Mouse (Mus musculus) WW6 (cell line): ENCODE data around the gene Slc38a10.
A peak's percentile ranks its signal among the peaks of the same experiment; 100 is the strongest.

ENCODE experiments used
- DNase-seq: peaks from one replicate; pipeline ENCODE4 v3.0.0-alpha.2; 2013; ENCODE audit warnings: low read depth, low spot score

The Slc38a10 gene

DNA sequence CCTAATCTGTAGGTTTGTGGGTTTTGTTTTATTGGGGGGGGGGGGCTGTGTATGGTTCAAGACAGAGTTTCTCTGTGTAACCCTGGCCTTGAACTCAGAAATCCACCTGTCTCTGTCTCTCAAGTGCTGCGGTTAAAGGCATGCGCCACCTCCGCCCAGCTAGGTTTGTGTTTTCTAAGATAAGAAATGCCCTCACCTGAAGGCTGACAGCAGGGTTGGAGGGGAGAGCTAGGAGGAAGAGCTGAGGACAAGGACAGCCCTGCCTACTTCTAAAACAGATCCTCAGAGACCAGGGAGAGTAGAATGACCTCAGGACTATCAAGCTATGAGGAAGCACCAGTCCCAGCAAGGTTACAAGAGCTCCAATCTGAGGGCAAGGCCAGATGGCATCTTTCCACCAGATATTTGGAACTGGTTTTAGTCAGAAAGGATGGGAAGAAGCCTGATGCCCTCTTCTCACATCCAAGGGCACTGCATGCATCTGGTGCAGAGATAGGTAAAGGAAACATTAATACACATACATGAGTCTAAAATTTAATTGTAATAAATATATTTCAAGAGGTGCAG lies 47.6 kb downstream of the Slc38a10 start:
- no peak for DNase-seq

DNA sequence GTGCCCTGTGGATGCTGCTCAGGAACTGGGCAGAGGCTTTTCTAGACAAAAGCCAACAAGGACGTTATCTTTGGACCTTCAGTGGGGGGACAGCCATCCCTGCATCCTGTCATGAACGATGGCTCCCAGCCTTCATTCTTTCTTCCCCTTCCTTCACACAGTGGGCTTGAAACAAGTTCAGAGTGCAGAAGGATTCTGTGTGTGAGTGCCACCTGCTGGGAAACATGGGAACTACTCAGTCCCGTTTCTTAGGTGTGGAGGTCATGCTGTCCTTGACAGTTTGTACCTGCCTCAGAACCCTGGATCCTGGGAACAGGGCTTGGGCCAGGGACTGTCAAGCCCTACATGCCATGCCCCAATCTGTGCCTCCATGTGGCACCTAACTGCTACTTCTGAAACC lies 50.1 kb downstream of the Slc38a10 start:
- DNase-seq = peak; percentile 86

DNA sequence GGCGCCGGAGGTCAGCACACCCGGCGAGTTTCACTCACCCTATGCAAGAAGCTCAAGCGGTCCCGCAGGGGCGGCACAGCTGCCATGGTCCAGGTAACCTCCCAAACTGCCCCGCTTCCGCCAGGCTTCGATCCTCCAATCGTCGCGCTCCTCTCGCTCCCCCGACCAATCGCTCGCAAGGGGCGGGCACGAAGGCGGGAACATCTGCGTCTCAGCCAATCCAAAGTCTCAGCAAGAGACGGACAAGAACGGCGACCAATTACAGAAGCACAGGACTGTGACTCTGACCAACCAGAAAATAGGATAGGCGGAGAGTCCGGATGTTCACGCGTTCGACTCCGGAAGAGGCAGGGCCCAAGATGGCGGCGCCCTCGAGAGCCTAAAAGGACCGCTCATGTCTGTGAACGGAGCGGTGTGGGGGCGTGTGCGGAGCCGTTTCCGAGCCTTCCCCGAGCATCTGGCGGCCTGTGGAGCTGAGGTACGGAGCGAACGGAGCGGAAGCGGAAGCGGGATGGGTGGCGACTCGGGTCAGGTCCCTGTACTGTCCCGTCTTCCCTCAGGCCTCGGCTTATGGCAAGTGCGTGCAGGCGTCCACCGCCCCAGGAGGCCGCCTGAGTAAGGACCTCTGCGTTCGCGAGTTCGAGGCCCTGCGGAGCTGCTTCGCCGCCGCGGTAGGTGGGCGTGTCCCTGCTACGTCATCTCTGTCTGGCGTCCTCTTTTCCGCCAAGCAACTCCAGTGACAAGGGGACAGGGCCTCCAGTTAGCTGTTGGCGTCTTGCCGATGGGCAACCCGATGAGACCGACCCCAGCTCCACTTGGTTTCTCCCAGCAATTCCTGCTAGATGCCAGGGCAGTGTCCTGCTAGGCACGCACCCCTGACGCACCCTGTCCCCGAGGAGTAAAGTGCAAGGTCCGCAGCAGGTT lies 52.3 kb downstream of the Slc38a10 start, which contains the start of the genes Tepsin and Ndufaf8:
TSS of gene Tepsin (minus strand) at position 144 of the 924 bp plus-strand sequence.
TSS of gene Ndufaf8 (plus strand) at position 341 of the 924 bp plus-strand sequence.
- peak; percentile 99 for DNase-seq

DNA sequence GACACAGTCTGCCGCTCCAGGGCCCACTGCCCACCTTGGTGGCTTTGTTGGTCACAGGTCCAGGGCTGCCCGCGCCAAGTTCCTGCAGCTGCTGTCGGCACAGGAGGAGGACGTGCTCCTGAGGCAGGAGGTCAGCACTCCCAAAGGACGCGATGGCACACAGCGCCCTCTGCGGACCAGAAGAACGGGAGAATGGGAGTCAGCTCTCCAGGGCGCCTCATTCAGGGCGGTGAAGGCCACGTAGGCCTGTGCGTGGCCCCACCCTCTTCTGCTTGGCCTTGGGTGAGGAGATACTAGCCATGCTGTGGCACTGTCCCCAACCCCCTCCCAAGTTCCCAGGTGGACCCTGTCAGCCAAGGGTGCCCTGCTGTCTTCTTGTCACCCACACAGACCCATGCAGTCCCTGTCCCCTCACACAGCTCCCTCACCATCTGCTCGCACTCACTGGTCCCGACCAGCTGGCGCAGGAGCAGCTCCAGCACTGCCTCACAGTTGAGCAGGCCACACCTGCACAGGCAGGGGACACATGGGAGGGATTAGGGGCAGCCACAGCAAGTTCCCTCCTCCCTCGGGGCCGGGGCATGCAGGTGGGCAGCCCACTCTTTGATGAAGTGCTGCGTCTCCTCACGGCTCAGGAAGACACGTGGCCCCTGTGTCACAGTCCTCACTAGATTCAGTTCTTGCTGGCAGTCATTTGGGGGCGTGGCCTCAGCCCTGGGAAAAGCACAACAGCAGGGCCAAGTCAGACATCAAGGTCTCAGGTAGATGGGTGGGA lies 58.1 kb downstream of the Slc38a10 start:
- DNase-seq = no peak

DNA sequence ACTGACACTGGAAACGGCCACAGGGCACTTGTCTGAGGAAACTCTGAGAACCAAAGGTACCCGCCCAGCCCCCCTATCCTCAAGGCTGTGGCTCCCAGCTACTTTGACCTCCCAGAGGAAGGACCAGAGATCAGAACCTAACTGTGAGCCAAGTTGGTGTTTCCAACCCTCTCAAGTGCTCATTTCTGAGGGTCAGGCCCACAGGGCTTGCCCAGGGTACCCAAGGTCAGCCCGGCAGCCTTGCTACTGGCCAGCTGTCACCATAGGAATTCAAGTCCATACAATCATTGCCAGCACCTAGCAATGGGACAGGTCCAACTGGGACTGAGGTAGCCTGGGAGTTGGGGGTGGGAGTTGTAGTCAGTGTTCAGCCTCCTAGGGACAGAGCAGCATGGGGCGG lies 60.5 kb downstream of the Slc38a10 start:
- DNase-seq = no peak

DNA sequence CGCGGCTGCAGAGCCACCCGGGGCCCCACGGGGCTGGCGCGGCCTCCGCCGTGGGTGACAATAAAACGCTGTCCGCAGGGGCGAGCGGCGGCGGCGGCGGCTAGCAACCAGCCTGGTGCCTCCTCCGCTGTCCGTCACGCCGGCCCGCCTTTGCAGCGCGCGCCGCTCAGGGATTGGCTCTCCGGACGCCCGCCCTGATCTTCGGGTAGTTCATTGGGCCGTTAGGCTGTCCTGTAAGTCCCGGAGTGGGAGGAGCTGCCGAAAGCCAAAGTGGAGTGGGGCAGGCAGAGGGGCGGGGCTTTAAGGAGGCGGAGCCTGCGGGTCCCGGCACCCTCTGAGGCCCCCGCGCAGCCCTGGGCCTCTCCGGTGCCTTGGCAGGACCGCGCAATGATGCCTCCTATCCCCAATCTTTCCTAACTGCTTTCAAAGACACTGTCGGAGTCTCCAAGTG lies 64.4 kb downstream of the Slc38a10 start, which contains the start of gene Cep131:
TSS of gene Cep131 (minus strand) at position 126 of the 451 bp plus-strand sequence.
- peak; percentile 95 for DNase-seq

DNA sequence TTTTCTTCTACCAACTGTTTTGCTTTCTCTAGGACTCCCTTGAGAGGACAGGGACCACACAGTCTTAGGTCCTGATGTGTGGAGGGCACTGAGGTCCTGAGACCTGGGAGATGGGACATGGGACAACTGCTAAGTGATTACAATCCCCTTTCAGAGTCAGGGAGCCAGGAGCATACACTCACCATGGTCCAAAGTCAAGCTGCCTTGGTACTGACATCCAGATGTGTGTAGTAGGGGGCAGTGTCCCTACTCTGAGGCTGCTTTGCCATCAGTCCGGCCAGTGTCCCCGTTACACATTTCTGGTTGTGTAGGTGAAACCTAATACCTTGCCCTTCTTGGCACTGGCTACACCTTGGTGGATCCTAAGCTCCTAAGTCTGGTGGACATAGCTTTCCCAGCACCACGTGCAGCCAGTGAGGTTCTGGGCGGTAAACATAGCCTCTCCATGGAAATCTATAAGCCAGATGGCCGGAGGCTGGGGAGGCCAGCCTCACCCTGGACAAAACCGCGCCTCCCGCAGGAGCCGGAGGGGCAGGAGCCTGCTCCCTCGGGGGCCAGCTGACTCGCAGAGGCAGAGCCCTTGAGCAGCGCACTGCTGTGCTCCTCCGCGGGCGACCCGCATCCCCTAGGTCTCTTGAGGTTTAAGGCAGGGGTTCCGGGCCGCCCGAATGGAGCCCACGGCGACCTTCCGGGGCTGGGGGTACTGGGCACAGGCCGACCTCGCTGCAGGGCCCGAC lies 65.1 kb downstream of the Slc38a10 start:
- no peak for DNase-seq

DNA sequence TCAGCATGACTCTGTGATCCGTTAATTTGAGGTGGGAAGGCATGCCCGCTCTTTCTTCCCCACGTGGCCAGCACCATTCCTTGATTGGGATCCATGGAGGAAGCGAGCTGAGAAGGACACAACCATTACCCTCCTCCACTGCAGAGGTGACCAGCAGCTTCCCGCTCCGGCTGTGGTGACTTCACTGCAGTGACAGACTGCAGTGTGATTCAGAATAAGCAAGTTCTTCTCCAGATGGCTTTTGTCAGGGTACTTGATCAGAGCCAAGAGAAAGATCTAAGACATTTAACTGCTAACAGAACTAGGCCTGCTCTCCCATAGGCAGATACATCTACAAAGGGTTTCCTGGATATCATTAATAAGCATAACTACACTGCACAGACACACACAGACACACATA lies 70.9 kb downstream of the Slc38a10 start:
- DNase-seq = no peak

DNA sequence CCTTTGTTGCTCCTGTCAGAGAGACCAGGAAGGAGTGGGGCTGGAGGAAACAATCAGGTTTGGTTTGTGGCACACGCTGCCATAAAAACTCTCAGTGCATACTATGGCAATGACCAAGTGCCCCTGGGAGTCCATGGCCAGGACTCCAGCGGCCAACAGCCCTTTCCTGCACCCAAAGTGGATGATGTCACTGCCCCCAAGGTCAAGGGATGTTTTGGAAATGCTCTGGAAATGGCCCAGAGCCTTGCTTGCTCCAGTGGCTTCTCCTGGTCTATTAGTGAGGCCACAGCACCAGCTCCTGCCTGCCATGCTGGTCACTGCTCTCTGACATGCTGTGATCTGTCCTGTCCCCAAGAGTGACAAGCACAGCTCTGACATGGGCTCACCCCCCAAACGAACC lies 75.0 kb downstream of the Slc38a10 start:
- no peak for DNase-seq

DNA sequence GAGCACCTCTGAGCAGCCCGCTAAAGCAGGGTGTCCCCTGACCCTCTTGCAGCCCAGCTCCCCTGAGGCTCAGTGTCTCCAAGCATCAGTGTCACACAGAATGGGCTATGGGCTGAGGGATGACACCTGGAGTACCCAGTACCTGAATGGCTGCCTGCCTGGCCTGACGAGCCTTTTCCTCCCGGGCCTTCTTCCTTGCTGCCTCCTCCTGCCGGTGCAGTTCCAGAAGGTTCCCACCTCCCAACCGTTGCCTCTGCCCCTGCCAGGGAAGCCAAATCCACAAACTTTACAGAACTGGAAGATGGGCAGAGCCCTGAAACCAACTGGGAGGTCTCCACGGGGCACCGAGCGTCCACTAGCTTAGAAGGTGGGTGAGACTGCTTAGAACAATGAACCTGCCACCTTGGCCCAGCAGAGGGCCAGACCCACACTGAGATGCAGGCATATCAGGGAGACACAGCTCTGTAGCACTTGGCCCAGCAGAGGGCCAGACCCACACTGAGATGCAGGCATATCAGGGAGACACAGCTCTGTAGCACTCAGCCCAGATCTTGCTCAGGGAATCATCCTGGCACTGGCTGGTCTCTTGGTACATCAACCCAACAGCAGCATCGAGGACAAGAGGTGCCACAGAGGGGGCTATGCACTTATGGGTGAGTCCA lies 78.0 kb downstream of the Slc38a10 start:
- DNase-seq = no peak

DNA sequence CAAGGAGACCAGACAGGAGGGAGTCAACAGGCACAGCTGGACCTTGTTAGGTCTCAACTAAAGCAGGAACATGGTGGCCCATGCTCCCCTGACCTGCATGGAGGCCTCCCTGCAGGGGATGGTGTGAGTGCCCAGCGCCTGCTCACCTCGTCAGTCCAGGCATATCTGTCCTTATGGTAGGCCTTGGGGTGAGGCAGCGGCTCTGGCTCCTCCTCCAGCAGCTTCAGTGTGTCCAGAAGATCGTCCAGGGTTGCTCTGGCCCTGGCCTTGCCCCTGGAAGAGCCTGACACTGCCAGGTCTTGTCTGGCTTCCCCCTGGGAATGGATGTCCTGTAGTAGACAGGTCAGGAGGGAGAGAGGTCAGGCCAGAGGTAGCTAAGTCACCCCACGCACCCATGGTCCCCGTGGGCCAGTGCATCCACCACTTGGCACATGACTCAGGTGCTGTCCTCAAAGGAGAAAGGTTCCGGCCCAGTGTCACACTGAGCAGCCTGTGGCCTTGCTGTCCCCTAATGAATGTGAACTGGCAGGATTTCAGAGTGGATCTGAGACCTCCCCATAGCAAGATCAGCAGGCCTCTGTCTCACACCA lies 79.3 kb downstream of the Slc38a10 start:
- DNase-seq = no peak

DNA sequence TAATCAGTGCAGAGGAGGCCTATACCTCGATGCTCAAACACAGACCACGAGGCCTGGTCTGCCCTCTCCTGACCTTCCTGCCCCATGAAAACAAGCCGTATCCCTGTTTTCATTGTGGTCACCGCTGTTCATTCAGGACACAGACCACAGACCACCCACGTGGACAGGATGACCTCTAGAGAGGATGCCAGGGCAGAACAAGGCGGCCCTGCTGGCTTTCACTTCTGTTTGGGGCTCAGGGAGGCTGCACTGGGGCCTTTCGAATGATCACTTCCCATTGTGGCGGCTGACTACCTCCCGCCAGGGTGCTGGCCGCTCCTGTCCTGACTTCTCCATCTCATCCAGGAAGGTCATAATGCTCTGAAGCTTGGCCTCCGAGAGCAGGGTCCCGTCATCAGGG lies 80.1 kb downstream of the Slc38a10 start:
- no peak for DNase-seq

DNA sequence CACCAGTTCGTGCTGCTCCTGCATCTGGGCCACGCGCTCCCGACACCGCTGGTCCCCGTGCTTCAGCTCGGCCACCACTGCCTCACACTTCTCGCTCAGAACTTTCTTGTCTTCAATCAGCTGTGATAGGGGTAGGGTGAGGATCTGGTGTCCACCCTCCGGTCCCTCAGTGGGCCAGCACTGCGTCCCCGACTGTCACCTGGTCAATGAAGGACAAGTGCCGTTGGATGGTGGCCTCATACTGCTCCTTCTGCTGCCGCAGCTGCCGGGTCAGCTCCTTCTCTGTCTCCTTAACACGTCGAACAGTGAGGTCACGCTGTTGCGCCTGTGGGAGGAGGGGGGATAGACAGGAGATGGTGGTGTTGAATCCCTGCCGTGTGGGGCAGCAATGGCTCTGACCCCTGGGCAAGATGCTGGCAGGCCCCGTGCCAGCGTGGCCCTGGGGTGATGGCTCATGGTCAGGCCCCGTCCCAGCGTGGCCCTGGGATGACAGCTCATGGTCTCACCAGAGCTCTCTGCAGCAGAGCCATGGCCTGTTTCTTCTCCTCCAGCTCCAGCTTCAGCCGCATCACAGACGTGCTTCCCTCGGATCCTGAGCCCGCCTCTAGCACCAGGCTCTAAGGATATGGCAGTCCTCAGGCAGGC lies 80.7 kb downstream of the Slc38a10 start:
- no peak for DNase-seq

DNA sequence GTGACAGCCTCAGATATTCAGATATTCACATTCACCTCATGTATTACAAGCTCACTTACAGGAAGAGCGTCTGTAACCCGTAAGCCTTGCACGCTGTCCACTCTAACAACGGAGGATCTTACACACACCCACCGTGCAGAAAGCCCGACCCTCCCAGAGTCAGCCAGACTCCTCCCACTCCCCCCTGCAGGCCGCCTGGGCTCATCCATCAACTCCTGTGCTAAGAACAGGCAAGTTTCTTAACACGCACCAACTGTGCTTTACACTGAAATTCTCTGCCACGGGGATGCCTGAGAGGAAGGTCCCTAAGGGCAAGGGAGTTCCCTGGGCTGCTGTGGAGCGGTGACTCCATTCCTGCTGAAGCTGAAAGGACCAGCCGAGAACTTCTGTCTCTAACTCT lies 81.9 kb downstream of the Slc38a10 start:
- no peak for DNase-seq

DNA sequence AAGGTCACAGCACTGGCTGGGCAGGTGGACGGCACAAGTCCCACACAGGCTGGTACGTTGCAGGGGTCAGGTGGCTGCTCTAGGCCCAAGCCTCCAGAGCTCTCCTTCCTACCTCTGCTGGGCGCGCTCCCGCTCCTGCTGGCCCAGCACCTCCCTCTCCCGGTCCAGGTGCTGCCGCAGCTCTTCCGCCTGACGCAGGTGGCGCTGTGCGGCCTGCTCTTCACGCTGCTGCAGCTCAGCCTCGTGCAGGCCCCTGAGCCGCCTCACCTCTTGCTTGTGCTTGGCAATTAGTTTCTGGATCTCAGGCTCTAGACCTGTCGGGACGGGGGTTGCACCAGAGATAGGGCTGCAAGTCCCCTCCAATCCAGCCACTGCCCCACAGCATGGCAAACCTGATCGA lies 83.3 kb downstream of the Slc38a10 start:
- DNase-seq = peak; percentile 57

DNA sequence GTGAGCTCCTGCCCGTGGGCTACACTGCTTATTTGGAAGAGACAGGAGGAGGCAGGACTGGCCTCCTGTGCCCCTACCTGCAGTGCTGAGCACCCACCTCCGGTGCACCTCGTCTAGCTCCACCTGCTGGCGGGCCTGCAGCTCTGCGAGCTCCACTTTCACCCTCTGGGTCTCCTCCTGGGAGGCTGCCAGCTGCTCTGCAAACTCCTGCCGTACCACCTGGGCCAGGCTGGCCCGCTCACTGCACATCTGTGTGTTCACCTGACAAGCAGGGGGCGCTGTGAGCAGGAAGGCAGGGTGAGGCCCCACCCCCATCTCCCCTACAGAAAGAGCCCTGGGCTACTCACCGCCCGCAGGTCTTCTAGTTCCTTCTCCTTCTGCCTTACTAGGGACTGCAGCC lies 85.9 kb downstream of the Slc38a10 start:
- peak; percentile 95 for DNase-seq

DNA sequence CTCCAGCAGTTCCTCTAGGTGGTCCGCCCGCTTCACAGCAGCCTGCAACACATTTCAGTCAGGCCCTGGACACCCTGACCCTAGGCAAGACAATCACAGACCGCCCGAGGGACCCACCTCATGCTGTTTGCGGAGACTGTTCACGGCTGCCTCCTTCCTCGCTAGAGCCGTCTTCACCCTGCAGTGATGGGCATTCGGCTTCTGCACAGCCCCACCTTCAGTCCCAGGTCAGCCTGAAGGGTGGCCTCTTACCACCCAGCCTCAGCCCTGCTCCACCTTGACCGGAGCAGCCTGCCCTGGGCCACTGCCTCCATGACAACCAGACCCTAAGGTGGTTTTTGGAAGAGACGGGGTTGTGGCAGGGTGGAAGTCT lies 86.5 kb downstream of the Slc38a10 start:
- DNase-seq = no peak

DNA sequence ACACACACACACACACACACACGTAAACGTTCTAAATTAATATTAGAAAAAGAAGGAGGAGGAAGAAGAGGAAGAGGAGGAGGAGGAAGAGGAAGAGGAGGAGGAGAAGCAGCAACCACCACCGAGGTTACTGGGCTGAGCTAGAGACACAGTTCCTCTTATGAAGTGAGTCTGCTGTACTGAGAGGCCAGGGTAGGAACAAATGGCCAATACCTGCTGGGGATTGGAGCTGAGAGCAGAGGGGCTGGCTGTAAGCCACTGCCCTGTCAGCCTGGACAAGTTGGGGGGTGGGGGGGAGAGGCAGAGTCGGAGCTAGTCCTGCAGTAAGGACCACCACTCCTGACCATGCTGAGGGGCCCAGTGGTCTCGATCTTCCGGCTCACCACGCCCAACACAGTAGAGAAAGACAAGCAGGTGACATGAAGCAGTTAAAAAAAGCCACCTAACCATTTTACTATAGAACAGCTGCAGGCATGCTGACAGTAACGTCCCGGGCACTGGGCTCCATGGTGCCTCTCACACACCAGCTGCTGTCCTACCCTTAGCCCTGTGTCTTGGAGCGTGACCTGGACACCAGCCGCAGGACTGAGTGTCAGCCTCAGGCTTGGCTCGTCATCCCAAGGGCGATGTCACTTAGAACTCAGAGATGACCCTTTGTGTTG lies 87.0 kb downstream of the Slc38a10 start:
- no peak for DNase-seq

DNA sequence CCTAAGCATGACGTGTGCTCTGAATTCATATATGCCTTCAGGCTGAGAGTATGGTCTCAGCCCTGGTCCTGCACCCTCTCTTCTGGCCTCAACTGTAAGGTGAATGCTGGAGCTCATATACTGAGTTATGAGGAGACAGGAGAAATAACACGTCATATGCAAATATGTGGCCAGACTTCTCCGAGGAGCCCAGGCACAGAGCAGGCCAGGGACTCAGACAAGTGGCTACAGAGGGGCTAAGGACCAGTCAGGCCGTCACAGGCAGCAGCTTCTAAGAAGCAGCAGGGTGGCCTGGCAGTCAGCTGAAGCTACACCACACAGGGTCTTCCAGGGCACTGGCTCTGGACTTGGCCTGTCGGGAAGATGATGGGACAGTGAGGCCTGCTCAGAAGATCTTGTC lies 87.8 kb downstream of the Slc38a10 start:
- no peak for DNase-seq
